Mouse (Mus musculus): Measurements from ENCODE around the gene Cebpzos.

The Cebpzos gene

GRCm38 (mm10) chr17:78937229-78937853 lies 21.0 kb downstream of the Cebpzos start:
- DNase-seq (ENCODE audit: low spot score in 2 of 2), result no peak

GRCm38 (mm10) chr17:78938927-78939326 lies 22.6 kb downstream of the Cebpzos start:
- no peak for DNase-seq (ENCODE audit: low spot score in 2 of 2)

GRCm38 (mm10) chr17:78942579-78942978 lies 26.3 kb downstream of the Cebpzos start:
- no peak for DNase-seq (ENCODE audit: low spot score in 2 of 2)

- no peak for DNase-seq (ENCODE audit: low spot score in 2 of 2)
Observed at GRCm38 (mm10) chr17:78951225-78951624, 34.9 kb downstream of the Cebpzos start.

- DNase-seq (ENCODE audit: low spot score in 2 of 2), result no peak
Observed at GRCm38 (mm10) chr17:78952070-78952469, 35.8 kb downstream of the Cebpzos start.

- DNase-seq (ENCODE audit: low spot score in 2 of 2), result no peak
Observed at GRCm38 (mm10) chr17:78953240-78953639, 36.9 kb downstream of the Cebpzos start.

- no peak for DNase-seq (ENCODE audit: low spot score in 2 of 2)
Observed at GRCm38 (mm10) chr17:78959473-78959872, 43.2 kb downstream of the Cebpzos start.

- no peak for DNase-seq (ENCODE audit: low spot score in 2 of 2)
Observed at GRCm38 (mm10) chr17:78964387-78964786, 48.1 kb downstream of the Cebpzos start.

GRCm38 (mm10) chr17:78966092-78966883 lies 50.0 kb downstream of the Cebpzos start:
- DNase-seq (ENCODE audit: low spot score in 2 of 2), result no peak

- no peak for DNase-seq (ENCODE audit: low spot score in 2 of 2)
Observed at GRCm38 (mm10) chr17:78968500-78968899, 52.2 kb downstream of the Cebpzos start.
